Mouse (Mus musculus): ENCODE measurements at regions not wholly inside any gene's neighbourhood (a gene's known extent, or its start where the extent isn't known, plus 50 kb on each side); places are given as distances from the start of the nearest gene placed in this dataset.

- no peak for ATAC-seq (replicated peaks; ENCODE audit: low FRiP score, poor library complexity, severe bottlenecking)
Measured at GRCm38 (mm10) chr2:133020173-133020837, 74.6 kb upstream of the Fermt1 start.

DNA sequence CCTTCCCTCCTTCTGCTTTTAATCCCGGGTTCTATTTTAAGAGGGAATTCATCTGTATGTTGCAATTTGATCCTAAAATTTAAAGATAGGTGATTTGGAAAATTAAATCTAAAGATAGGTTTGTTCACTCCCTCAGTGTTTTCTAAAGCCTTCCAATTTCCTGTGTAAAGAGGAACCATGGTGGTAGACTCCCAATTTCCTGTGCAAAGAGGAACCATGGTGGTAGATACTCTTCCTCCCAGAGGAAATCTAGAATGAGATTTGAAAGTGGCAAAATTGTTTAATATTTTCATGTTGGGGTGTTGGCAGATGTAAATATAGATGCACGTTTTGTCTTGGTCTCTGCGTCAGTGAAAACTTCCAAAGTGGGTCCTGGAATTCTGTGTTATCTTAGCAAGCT is 75.5 kb upstream of the Fermt1 start:
- ATAC-seq (replicated peaks; ENCODE audit: low FRiP score, poor library complexity, severe bottlenecking), result no peak

- ATAC-seq (replicated peaks; ENCODE audit: low FRiP score, poor library complexity, severe bottlenecking), result no peak
Measured at GRCm38 (mm10) chr2:133027038-133027437, 81.3 kb upstream of the Fermt1 start.

DNA sequence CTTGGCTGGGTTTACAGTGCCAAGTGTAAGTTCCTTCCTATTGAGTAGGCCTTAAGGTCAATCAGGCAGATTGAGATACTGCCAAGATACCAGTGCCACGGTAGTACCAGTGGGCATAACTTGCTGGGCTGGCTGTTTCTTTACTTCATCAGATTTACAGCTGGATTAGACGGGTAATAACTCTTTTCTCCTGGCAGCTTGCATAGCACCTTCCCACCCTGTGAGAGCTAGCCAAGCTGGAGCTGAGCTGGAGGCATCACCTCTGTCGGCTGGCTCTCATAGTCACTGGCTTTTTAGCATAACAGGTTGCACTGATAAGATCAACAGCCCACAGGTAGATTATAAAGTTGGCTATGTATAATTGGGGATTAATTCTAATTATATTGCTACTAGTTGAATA is 89.7 kb upstream of the Fermt1 start:
- no peak for ATAC-seq (replicated peaks; ENCODE audit: low FRiP score, poor library complexity, severe bottlenecking)

GRCm38 (mm10) chr2:133040708-133041107 is 95.0 kb upstream of the Fermt1 start:
- ATAC-seq (replicated peaks; ENCODE audit: low FRiP score, poor library complexity, severe bottlenecking), result no peak

- no peak for ATAC-seq (replicated peaks; ENCODE audit: low FRiP score, poor library complexity, severe bottlenecking)
Measured at GRCm38 (mm10) chr2:133077698-133078356, 132.1 kb upstream of the Fermt1 start.

DNA sequence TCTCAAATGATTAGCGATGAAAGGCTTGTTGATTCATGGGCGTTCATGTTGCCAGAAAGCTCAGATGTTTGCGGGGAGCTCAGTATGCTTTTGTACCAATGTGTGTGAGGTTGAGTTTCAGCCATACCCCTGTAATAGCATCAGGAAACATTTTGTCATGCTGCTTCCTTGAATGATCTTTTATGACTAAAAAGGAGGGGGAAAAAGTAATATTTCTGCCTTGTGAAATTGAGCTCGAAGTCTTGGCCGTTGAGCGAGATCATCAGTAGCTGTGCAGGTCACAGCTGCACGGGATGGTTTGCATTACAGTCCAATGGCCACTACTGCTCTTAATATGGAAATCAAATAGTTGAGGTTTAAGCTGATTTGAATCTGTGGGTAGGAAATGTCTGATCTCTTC is 145.3 kb upstream of the Fermt1 start:
- no peak for ATAC-seq (replicated peaks; ENCODE audit: low FRiP score, poor library complexity, severe bottlenecking)

GRCm38 (mm10) chr2:133113642-133114041 is 167.9 kb upstream of the Fermt1 start:
- ATAC-seq (replicated peaks; ENCODE audit: low FRiP score, poor library complexity, severe bottlenecking), result no peak

DNA sequence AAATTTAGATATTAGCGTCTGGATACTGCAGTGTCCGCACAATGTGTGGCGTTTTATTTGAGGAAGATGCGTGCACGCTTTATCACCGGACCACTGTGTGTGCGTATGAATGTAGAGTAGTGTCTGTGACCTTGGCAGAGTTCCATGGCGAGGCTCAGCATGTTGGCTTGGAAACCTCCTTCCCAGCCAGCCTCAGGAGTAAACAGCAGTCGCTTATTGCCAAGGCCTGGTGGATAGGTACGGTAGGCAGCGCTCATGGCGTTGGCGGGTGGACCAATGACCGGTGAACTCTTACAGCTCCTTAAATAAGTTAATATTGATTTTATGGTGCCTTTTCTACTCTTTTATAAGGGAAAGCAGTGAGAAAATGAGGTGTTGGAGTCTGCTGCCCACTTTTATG is 172.9 kb upstream of the Fermt1 start:
- no peak for ATAC-seq (replicated peaks; ENCODE audit: low FRiP score, poor library complexity, severe bottlenecking)

GRCm38 (mm10) chr2:133125212-133125801 is 179.6 kb upstream of the Fermt1 start:
- ATAC-seq (replicated peaks; ENCODE audit: low FRiP score, poor library complexity, severe bottlenecking), result no peak

GRCm38 (mm10) chr2:133134878-133135277 is 189.2 kb upstream of the Fermt1 start:
- ATAC-seq (replicated peaks; ENCODE audit: low FRiP score, poor library complexity, severe bottlenecking), result no peak

- ATAC-seq (replicated peaks; ENCODE audit: low FRiP score, poor library complexity, severe bottlenecking), result no peak
Measured at GRCm38 (mm10) chr2:133138877-133139276, 193.2 kb upstream of the Fermt1 start.

- no peak for ATAC-seq (replicated peaks; ENCODE audit: low FRiP score, poor library complexity, severe bottlenecking)
Measured at GRCm38 (mm10) chr2:133141341-133142035, 195.8 kb upstream of the Fermt1 start.

DNA sequence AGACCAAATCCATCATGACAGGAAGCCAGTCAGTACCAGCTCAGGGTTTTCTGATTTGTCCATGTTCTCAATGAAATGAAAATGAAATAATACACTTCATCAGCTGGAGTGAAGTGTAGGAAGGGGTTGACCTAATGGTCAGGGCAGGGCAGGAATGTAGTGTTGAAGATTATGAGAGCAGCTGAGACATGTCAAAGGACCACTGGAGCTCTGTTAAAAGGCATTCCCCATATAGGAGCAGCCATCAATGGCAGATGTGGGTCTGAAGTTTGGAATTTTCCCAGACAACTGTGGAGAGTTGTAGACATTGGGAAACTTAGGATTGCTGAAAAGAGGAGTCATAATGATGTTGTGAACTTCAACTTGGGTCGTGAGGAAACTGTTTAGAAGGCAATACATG is 206.8 kb upstream of the Fermt1 start:
- no peak for ATAC-seq (replicated peaks; ENCODE audit: low FRiP score, poor library complexity, severe bottlenecking)

- no peak for ATAC-seq (replicated peaks; ENCODE audit: low FRiP score, poor library complexity, severe bottlenecking)
Measured at GRCm38 (mm10) chr2:133156537-133156936, 210.8 kb upstream of the Fermt1 start.

DNA sequence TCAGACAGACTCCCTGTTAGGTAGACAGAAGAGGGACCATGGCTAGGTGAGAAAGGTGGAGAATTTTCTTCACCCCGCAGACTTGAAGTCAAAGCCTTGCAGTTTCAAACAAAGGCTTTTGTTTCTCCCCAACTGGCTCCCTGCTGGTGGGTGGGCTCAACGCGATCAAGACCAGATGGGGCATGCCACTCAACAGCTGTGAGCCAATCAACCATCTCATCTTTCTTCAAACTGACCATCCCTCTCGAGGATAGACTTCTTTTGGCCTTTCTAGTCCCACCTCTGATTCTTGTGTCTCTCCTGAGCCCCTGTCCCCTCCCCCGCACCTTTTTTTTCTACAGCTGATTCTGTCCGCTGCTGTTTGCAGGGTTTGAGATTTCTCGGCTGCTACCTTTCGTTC is 212.5 kb upstream of the Fermt1 start:
- no peak for ATAC-seq (replicated peaks; ENCODE audit: low FRiP score, poor library complexity, severe bottlenecking)

DNA sequence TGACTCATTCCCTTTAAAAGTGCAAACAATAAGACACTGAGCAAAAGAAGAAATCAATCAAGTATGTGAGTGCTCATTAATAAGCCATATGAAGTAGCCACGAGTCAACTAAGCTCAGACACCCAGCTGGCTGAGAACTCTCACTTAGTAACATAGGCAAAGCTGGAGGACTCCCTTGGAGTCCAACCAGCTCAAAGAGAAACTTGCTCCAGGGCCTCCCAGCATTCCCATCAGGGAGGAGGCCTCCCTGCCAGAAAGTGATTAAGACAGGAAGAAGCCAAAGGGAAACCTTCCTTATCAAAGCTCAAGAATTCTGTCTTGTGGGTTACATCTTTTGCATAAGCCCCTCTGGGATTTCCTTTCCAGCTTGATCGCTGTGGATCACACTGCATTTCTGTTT is 213.7 kb upstream of the Fermt1 start:
- no peak for ATAC-seq (replicated peaks; ENCODE audit: low FRiP score, poor library complexity, severe bottlenecking)

DNA sequence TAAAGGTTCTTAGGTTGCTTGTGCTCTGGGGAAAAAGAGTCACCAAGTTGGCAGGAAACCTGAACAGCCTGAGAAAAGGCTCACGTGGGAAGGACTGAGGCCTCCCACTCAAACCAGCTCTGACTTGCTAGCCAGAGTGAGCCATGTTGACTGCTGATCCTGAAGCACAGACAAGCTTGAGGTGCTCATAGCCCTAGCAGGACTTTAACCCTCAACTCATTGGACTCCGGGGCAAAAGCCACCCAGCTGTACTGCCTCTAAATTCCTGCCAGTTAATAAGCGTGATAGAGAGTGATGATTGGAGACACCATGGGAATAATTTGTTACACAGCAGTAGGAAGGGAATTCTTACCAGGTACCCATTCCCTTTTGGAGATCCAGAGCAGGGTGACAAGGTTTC is 230.7 kb upstream of the Fermt1 start:
- ATAC-seq (replicated peaks; ENCODE audit: low FRiP score, poor library complexity, severe bottlenecking), result no peak

DNA sequence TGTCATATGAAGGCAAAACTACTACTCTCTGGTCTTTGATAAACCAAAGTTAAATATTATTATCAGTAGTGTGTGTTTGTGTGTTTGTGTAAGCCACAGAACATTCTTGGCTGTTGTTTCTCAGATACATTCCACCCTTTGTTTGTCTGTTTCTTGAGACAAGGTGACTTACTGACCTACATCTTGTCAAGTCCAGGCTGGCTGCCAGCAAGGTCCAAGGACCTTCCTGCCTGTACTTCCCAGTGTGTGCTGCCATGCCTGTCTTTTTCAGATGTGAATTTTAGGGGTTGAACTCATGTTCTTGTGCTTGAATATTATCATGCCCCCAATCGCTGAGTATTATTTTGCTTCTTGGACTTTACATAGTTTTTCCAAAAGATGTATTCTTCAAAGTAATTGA is 235.5 kb upstream of the Fermt1 start:
- ATAC-seq (replicated peaks; ENCODE audit: low FRiP score, poor library complexity, severe bottlenecking), result no peak

GRCm38 (mm10) chr2:133182920-133183319 is 237.2 kb upstream of the Fermt1 start:
- ATAC-seq (replicated peaks; ENCODE audit: low FRiP score, poor library complexity, severe bottlenecking), result no peak

GRCm38 (mm10) chr2:133204295-133204866 is 258.7 kb upstream of the Fermt1 start:
- ATAC-seq (replicated peaks; ENCODE audit: low FRiP score, poor library complexity, severe bottlenecking), result no peak

Measured in erythroid progenitor cell, adult 5-6 weeks (primary cell).